Mouse (Mus musculus): ENCODE results near the gene Rnf38. TPM values are rescaled to one million over a fixed set of nuclear protein-coding genes. Genes with fewer than 3 reads are reported as not detected.
A peak's percentile ranks its signal among the peaks of the same experiment; 100 is the strongest.

The Rnf38 gene
- total and polyA plus RNA-seq, 3 experiments, result 6.8 to 22.8 TPM; not detected in 1

DNA sequence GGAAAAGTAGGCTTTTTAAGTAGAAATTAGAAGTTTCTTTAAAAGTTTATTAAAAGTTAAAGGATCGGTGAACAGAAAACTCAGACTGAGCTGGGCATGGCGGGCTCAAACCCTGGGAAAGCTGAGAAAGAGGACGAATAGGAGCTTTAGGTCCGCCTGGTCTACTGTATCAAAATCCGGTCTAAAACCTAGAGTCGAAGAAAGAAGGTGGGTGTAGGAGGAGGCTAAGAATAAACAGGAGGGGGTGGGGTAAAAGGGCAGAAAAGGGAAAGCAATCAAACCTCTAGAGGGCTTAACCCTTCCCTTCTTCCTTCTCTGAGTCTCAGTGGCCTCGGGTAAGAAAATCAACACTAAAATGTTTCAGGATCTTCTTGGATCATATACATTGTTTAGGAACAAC, 64.8 kb downstream of the Rnf38 start:
- peak; percentile 66 for DNase-seq (ENCODE audit: low read depth, low spot score)
- Histone ChIP-seq H3K79me2 (ENCODE audit: control insufficient read depth, insufficient read depth, low read length, poor library complexity) (peaks cover 15% of the 10 kb centered on the region), H3K4me1 (ENCODE audit: control insufficient read depth in 1 of 2, insufficient read depth in 2 of 2, low read length in 2 of 2) (peaks cover 4 to 9% of the 10 kb centered on the region in 2 experiments), H3K27ac (ENCODE audit: control insufficient read depth, low read depth, low read length) (peak overlapping the region; percentile 73), H3K36me3 (ENCODE audit: control insufficient read depth in 1 of 2, insufficient read depth in 2 of 2, low read length in 2 of 2) (peaks cover 0 to 21% of the 10 kb centered on the region in 2 experiments; a peak in 2 of 4 replicates), H3K27me3 (ENCODE audit: control insufficient read depth in 1 of 2, insufficient read depth in 2 of 2, low read length in 2 of 2) (no peaks in the 10 kb centered on the region), H3K4me3 (ENCODE audit: control insufficient read depth in 1 of 2, insufficient read depth in 1 of 2, low read depth in 2 of 2, low read length in 2 of 2) (peak overlapping the region; percentile 70 to 77), H3K9me3 (replicated peaks; ENCODE audit: insufficient read depth, low read length) (no peaks in the 10 kb centered on the region), H3K9ac (ENCODE audit: control insufficient read depth, low read depth, low read length, poor library complexity, severe bottlenecking) (peak overlapping the region; percentile 74)
- no peak for TF ChIP-seq JUND (IDR thresholded peaks at IDR 0.05; ENCODE audit: low read depth, low read length)

DNA sequence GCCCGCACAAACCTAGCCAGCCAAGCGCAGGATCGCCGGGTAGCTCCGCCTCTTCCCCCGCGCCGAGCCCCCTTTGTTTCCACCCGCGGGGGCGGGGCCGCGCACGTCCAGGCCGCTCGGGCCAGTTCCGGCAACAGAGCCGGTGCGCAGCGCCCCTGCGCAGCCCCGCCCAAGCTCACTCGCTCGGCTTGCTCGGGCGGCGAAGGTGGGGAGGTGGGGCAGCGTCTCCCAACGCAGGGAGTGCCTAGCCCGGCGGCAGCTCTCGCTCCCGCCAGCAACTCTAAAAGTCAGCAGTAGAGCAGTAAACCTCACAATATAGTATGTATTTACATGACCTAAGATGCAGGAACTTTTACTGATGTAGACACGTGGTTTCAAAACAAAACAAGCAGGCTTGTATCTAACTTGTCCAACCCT, 65.3 kb downstream of the Rnf38 start:
- Histone ChIP-seq H3K79me2 (ENCODE audit: control insufficient read depth, insufficient read depth, low read length, poor library complexity) (peaks cover 18% of the 10 kb centered on the region), H3K9ac (ENCODE audit: control insufficient read depth, low read depth, low read length, poor library complexity, severe bottlenecking) (peak overlapping the region; percentile 74), H3K27me3 (ENCODE audit: control insufficient read depth in 1 of 2, insufficient read depth in 2 of 2, low read length in 2 of 2) (no peaks in the 10 kb centered on the region), H3K4me3 (ENCODE audit: control insufficient read depth in 1 of 2, insufficient read depth in 1 of 2, low read depth in 2 of 2, low read length in 2 of 2) (peak overlapping the region; percentile 70 to 77), H3K9me3 (replicated peaks; ENCODE audit: insufficient read depth, low read length) (no peaks in the 10 kb centered on the region), H3K36me3 (ENCODE audit: control insufficient read depth in 1 of 2, insufficient read depth in 2 of 2, low read length in 2 of 2) (peaks cover 0 to 24% of the 10 kb centered on the region in 2 experiments; a peak in 2 of 4 replicates), H3K4me1 (ENCODE audit: control insufficient read depth in 1 of 2, insufficient read depth in 2 of 2, low read length in 2 of 2) (peaks cover 4 to 9% of the 10 kb centered on the region in 2 experiments), H3K27ac (ENCODE audit: control insufficient read depth, low read depth, low read length) (peak overlapping the region; percentile 73)
- peak; percentile 98 for DNase-seq (ENCODE audit: low read depth, low spot score)
- TF ChIP-seq CHD2 (IDR thresholded peaks at IDR 0.05; ENCODE audit: low read length), result no peak
- TF ChIP-seq MAX (IDR thresholded peaks at IDR 0.05; ENCODE audit: low read length), result peak; percentile 85
- TF ChIP-seq ELF1 (IDR thresholded peaks at IDR 0.05; ENCODE audit: low read depth, low read length), result peak; percentile 100
- peak; percentile 85 for TF ChIP-seq HCFC1 (IDR thresholded peaks at IDR 0.05; ENCODE audit: low read depth, low read length)
- no peak for TF ChIP-seq GABPA (IDR thresholded peaks at IDR 0.05; ENCODE audit: low read depth, low read length)
- TF ChIP-seq SMC3 (IDR thresholded peaks at IDR 0.05; ENCODE audit: low read depth, low read length), result no peak
- peak; percentile 97 for TF ChIP-seq SIN3A (IDR thresholded peaks at IDR 0.05; ENCODE audit: low read length)
- TF ChIP-seq NELFE (IDR thresholded peaks at IDR 0.05; ENCODE audit: low read depth, low read length), result peak; percentile 65; the same call in 1 of the 2 replicates
- no peak for TF ChIP-seq TAL1 (IDR thresholded peaks at IDR 0.05; ENCODE audit: low read length)
- no peak for TF ChIP-seq CHD1 (IDR thresholded peaks at IDR 0.05; ENCODE audit: low read depth, low read length)
- no peak for TF ChIP-seq RCOR1 (IDR thresholded peaks at IDR 0.05; ENCODE audit: low read depth, low read length)
- 0 out of 2 replicates have a peak, but pooled peaks have one; percentile 5 for TF ChIP-seq USF1 (IDR thresholded peaks at IDR 0.05; ENCODE audit: low read depth, low read length)
- 0 out of 2 replicates have a peak, but pooled peaks have one; percentile 34 for TF ChIP-seq ZMIZ1 (IDR thresholded peaks at IDR 0.05; ENCODE audit: low read depth, low read length)
- TF ChIP-seq RAD21 (IDR thresholded peaks at IDR 0.05; ENCODE audit: low read depth, low read length), result no peak
- TF ChIP-seq MYC (IDR thresholded peaks at IDR 0.05; ENCODE audit: low read depth, low read length), result 0 out of 2 replicates have a peak, but pooled peaks have one; percentile 44
- TF ChIP-seq MAZ (IDR thresholded peaks at IDR 0.05; ENCODE audit: low read depth, low read length), result peak; percentile 89; the same call in 1 of the 2 replicates
- TF ChIP-seq MYB (IDR thresholded peaks at IDR 0.05; ENCODE audit: low read depth, low read length), result no peak
- TF ChIP-seq UBTF (IDR thresholded peaks at IDR 0.05; ENCODE audit: borderline replicate concordance, insufficient read depth, low read depth, low read length), result no peak
- peak; percentile 44; the same call in 1 of the 2 replicates for TF ChIP-seq POLR2AphosphoS2 (IDR thresholded peaks at IDR 0.05; ENCODE audit: low read length)
- no peak for TF ChIP-seq GATA1 (IDR thresholded peaks at IDR 0.05; ENCODE audit: low read depth, low read length)
- TF ChIP-seq TCF12 (IDR thresholded peaks at IDR 0.05; ENCODE audit: low read depth, low read length), result 0 out of 2 replicates have a peak, but pooled peaks have one; percentile 40
- TF ChIP-seq ETS1 (IDR thresholded peaks at IDR 0.05; ENCODE audit: low read depth, low read length), result 0 out of 2 replicates have a peak, but pooled peaks have one; percentile 40
- no peak for TF ChIP-seq ZKSCAN1 (IDR thresholded peaks at IDR 0.05; ENCODE audit: low read depth, low read length)
- TF ChIP-seq E2F4 (IDR thresholded peaks at IDR 0.05; ENCODE audit: borderline replicate concordance, low read depth, low read length), result no peak
- no peak for TF ChIP-seq ZNF384 (IDR thresholded peaks at IDR 0.05; ENCODE audit: low read depth, low read length)
- TF ChIP-seq POLR2A (IDR thresholded peaks at IDR 0.05; ENCODE audit: control insufficient read depth in 1 of 2, insufficient read depth in 1 of 2, low read depth in 1 of 2, low read length in 2 of 2, poor library complexity in 1 of 2), result peak; percentile 60 to 73
- 0 out of 2 replicates have a peak, but pooled peaks have one; percentile 13 for TF ChIP-seq TBP (IDR thresholded peaks at IDR 0.05; ENCODE audit: low read depth, low read length)
- no peak; the same call in 1 of the 2 replicates for TF ChIP-seq KAT2A (conservative IDR thresholded peaks at IDR 0.05; ENCODE audit: low read depth, low read length)
- peak; percentile 98 for TF ChIP-seq MXI1 (IDR thresholded peaks at IDR 0.05; ENCODE audit: low read depth, low read length)
- no peak for TF ChIP-seq BHLHE40 (IDR thresholded peaks at IDR 0.05; ENCODE audit: borderline replicate concordance, low read depth, low read length)
- no peak for TF ChIP-seq POLR2AphosphoS5 (IDR thresholded peaks at IDR 0.05; ENCODE audit: borderline replicate concordance, low read depth, low read length)

Measured in MEL (cell line).